Mouse (Mus musculus): Measurements from ENCODE around the gene Cdk15.

The Cdk15 gene

DNA sequence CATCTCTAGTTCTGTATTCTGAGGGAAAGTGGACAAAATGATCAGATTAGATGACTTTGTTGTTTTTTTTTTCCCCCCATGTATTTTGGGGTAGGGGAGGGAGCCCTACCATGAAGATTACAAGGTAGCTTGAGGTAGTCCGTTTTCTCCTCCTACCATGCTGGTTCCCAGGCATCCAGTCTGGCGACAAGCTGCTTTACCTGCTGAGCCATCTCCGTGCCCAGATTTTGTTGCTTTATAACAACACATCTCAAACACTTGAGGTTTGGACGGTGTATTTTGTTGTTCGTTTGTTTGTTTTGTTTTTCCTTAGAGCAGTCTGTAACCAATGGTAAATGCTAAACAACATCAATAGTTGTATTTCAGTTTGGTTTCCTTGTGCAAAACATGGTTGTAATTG, 50.6 kb downstream of the Cdk15 start:
- Histone ChIP-seq H3K36me3 (ENCODE audit: control insufficient read depth, insufficient read depth, low read length, poor library complexity, severe bottlenecking) (no peaks in the 10 kb centered on the region), H3K27me3 (ENCODE audit: control insufficient read depth, insufficient read depth, low read length, poor library complexity, severe bottlenecking) (no peaks in the 10 kb centered on the region)
- no peak for DNase-seq (ENCODE audit: low read depth, low spot score)

DNA sequence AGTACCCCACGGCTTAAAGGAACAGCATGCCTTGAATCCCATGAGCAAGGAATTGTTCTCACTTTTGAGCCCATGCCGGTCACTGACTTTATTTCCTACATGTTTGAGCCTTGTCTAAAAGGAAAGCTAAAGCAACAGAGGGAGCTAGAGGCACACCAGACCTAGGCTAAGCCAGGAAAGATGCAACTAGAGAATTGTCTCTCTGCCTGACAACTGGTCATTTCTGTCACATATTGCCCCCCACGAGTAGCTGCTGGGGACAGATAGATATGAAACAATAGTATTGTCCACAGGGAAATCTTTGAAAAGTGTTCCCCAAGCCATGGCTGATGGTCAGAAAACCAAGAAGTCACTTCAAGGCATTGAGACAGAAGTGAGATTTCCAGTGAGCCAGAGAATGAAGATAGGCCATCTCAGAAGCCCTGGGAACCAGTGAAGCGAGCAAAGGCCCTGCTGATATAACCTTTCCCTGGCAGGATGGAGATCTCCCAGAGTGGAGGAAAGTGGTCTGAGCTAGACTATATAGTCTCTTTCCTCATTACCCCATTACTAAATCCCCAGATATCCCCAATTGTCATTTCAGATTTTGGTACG, 54.7 kb downstream of the Cdk15 start:
- Histone ChIP-seq H3K27me3 (ENCODE audit: control insufficient read depth, insufficient read depth, low read length, poor library complexity, severe bottlenecking) (no peaks in the 10 kb centered on the region), H3K36me3 (ENCODE audit: control insufficient read depth, insufficient read depth, low read length, poor library complexity, severe bottlenecking) (no peaks in the 10 kb centered on the region)
- DNase-seq (ENCODE audit: low read depth, low spot score), result no peak

DNA sequence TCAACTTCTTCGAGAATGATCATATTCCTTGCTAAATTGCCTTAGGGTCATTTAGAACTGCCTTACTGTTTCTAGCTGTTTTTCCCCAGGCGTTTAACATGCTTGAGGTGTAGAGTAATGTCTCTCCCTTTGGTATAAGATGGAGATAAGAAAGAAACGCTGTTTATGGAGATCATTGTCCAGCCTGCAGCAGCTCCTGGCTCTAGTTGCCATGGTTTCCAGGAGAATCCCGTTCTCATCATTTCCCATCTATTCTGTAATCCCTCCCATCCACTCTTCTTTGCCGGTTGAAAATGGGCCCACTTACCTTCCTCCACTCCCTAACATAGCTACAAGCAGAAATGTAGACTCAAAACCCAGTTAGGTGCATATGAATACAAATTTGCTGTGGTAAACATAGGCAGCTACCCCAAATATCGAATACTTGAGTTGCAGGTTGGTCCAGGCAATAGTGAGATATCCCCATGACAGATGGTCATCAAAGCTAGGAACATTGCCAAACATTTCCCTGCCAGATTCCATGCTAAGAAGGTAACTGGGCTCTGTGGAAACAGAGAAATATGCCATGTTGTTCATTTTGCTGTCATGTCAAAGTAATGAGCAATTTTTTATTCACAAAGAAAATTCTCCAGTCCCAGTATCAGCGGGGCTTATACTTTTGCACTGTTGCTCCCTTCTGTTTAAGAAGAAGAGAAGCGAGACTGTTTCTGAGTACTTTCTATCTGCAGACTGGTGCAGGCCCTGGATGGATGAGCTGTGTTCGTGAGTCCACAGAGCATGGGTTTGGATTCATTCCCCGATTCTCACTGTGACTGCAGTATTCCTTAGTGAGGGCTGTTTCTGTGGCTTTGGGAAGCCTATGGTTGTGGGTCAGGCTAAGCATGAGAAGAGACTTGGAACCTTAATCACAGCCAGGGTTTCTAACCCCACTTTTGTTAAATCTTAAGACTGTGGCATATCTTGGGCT, 55.8 kb downstream of the Cdk15 start:
- no peaks in the 10 kb centered on the region for H3K27me3 ChIP-seq (ENCODE audit: control insufficient read depth, insufficient read depth, low read length, poor library complexity, severe bottlenecking)
- no peaks in the 10 kb centered on the region for H3K36me3 ChIP-seq (ENCODE audit: control insufficient read depth, insufficient read depth, low read length, poor library complexity, severe bottlenecking)
- DNase-seq (ENCODE audit: low read depth, low spot score), result no peak

DNA sequence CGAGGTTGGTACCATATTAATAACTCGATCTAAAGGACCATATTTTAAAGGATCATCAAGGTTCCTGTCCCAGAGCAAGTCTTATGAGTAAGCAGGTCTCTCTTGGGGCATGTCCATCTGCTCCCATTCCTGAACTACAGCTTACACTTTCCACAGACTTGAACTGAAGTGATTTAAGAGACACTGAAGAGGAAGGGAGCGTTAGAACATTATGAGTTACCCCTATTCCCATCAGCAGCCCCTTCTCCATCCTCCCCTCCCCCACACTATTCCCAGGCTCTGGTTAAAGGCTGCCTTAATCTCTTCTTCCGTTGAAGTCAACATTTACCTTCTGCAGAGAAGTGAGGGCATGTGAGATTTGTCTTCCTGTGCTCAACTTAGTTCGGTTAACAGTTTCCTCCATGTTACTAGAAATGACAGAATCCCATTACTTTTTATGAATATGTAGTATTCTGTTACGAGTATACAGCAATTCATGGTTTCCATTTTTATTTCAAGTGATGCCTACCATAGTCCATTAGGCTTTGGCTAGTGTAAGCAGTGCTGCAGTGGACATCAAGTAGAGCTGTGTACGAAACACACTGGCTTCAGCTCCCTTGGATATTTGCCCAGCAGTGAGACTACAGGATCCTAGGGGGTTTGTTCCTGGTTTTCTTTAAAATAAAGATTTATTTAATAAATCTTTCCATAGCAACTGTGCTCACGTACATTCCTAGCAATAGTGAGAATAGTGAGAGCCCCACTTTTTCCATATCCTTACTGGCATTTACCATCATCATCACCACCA, 56.6 kb downstream of the Cdk15 start:
- Histone ChIP-seq H3K36me3 (ENCODE audit: control insufficient read depth, insufficient read depth, low read length, poor library complexity, severe bottlenecking) (no peaks in the 10 kb centered on the region), H3K27me3 (ENCODE audit: control insufficient read depth, insufficient read depth, low read length, poor library complexity, severe bottlenecking) (no peaks in the 10 kb centered on the region)
- no peak for DNase-seq (ENCODE audit: low read depth, low spot score)

DNA sequence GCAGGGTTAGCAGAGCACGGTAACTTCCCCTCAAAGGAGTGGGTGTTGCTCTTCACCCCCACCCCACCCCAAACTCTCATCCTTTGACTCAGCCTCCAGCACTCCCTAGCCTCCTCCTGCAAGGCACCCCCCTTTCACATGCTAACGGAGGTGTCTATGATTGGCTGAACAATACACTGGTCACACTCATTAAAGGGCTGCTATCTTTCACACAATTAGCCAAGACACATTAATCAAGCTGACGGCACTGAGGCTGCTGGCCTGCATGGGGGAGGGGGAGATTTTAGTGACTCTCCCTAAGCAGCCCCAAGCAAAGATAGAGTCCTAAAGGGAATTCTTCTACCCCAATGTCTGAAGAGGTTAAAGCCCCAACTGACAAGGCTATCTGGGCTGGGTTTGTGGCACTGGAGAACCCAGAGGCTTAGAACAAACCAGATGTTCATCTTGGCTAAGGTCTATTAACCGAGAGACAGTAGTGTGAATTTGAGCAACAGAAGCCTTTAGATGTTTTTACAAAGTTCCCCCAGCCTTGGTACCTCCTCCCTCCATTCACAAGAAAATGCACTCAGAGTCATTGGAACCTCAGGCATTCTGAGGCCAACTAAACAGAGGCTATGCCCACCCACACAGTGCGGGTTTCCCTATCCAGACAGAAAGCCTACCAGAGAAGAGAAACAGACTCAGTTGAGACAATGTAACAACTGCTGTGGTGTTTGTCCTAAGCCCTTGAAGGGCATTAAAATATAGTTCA, 58.5 kb downstream of the Cdk15 start:
- DNase-seq (ENCODE audit: low read depth, low spot score), result peak; percentile 2
- H3K36me3 ChIP-seq (ENCODE audit: control insufficient read depth, insufficient read depth, low read length, poor library complexity, severe bottlenecking), result no peaks in the 10 kb centered on the region
- H3K27me3 ChIP-seq (ENCODE audit: control insufficient read depth, insufficient read depth, low read length, poor library complexity, severe bottlenecking), result no peaks in the 10 kb centered on the region

DNA sequence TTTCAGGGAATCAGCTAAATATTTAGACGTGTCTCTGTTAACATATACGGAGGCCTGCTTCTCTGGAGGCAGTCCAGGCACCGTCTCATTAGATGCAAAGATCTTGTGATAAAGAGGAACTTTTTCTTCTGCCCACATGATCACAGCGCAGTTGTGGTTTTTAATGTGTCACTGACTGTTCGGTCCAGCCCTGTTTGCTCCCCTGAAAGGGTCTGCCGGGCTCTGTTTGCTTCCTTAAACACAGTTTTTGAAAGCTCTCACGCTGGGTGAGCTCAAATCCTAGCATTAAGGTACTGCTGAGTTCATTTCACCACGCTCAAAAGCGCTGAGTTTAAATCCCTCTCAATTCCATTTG, 59.3 kb downstream of the Cdk15 start:
- Histone ChIP-seq H3K27me3 (ENCODE audit: control insufficient read depth, insufficient read depth, low read length, poor library complexity, severe bottlenecking) (no peaks in the 10 kb centered on the region), H3K36me3 (ENCODE audit: control insufficient read depth, insufficient read depth, low read length, poor library complexity, severe bottlenecking) (no peaks in the 10 kb centered on the region)
- peak; percentile 52 for DNase-seq (ENCODE audit: low read depth, low spot score)

DNA sequence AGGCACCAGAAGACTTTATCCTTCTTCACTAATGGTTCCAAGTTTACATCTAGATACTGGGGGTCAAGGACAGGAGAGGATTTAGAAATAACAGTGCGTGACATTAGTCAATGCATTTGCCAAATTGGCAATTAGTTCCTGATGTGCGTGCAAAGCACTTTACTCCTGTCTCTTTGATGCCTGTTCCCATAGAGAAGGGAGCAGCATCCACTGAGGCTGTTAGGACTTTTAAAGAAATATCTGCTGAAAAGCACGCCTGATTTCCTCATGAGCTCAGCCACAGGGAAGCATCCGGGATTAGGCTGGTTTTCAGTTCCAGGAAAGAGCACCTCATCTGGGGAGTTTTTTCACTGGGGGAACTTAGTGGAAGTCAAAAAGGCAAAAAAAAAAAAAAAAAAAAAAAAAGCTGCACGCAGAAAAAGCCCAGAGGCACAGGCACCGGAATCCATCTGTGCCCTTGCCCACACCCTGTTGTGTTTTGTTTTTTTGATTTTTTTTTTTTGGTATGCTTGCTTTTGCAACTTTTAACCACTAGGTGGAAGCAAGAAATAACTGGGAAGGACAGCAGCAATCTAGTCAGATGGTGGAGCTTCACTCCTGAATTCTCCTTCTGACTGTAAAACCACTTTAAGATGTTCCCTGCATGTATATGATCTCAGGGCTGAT, 59.8 kb downstream of the Cdk15 start:
- DNase-seq (ENCODE audit: low read depth, low spot score), result peak; percentile 56
- Histone ChIP-seq H3K27me3 (ENCODE audit: control insufficient read depth, insufficient read depth, low read length, poor library complexity, severe bottlenecking) (no peaks in the 10 kb centered on the region), H3K36me3 (ENCODE audit: control insufficient read depth, insufficient read depth, low read length, poor library complexity, severe bottlenecking) (no peaks in the 10 kb centered on the region)

DNA sequence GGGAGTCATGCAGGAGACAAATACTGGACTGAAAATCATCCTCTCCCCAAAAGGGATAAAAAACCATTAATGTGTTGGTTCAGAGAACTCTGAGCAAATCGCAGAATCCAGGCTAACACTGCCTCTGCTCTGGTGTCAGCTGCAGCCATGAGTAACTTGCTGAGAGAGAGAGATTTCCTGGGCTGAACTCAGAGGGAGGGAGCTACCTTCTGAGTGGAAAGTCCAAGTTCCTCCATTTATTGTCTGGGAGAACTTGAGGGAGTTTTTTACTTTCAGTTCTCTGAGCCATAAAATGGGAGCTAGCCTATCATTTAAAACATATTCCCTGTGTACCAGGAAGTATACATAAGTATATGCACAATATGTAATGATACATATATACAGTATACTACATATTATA, 60.7 kb downstream of the Cdk15 start:
- Histone ChIP-seq H3K36me3 (ENCODE audit: control insufficient read depth, insufficient read depth, low read length, poor library complexity, severe bottlenecking) (no peaks in the 10 kb centered on the region), H3K27me3 (ENCODE audit: control insufficient read depth, insufficient read depth, low read length, poor library complexity, severe bottlenecking) (no peaks in the 10 kb centered on the region)
- no peak for DNase-seq (ENCODE audit: low read depth, low spot score)

DNA sequence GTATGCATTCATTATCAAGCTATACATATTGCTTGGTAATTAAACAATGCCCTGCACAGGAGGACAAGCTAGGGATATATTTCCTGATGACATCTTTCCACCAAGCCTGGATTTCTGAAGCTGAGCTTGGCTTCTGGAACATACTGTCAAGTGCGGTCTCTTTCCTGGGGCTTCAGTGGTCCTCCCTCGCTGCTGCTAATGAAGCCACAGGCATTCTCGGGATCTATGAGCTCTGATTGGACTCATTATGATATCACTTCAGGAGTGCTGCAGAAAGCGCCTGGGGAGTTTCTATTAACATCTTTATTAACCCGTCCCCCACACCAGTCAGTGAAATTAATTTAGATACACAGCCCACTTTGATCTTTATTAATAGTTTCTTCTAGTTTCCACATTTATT, 62.2 kb downstream of the Cdk15 start:
- DNase-seq (ENCODE audit: low read depth, low spot score), result no peak
- no peaks in the 10 kb centered on the region for H3K27me3 ChIP-seq (ENCODE audit: control insufficient read depth, insufficient read depth, low read length, poor library complexity, severe bottlenecking)
- H3K36me3 ChIP-seq (ENCODE audit: control insufficient read depth, insufficient read depth, low read length, poor library complexity, severe bottlenecking), result no peaks in the 10 kb centered on the region

DNA sequence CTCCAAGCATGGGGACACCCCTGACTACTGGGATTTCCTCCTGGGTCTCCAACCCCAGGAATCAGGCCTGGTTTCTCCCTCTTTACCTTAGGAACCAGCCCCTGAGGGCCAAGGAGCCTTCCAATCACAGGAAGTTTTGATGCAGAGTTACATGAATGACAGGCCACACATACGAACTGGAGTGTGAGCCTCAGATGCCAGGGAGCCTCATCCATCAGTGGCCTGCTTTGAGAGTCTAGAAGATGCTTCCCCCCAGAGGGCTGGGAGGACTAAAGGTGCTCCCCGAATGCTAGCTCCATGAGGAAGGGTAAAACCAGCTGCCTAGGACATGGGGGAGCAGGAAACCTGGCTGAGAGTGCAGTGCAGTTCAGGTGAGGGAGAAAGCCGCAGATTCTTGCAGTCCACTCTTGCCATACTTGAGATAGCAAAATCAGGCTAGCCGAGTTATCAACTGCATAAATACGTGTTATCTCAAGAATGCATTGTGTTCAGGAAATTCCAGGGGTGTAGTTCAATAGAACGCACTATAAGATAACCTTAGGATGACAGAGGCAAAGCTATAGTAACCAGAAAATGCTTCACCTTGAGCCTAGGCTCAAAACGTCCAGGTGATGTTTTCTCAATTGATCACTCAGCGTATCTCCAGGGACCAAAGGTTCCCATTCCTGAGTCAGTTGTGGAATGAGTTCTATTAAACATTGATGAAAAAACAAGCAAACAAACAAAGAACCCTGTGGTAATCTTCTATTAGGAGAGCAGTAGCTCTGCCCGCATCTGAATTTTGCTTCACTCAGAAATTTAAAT, 64.6 kb downstream of the Cdk15 start:
- H3K36me3 ChIP-seq (ENCODE audit: control insufficient read depth, insufficient read depth, low read length, poor library complexity, severe bottlenecking), result no peaks in the 10 kb centered on the region
- no peak for DNase-seq (ENCODE audit: low read depth, low spot score)
- no peaks in the 10 kb centered on the region for H3K27me3 ChIP-seq (ENCODE audit: control insufficient read depth, insufficient read depth, low read length, poor library complexity, severe bottlenecking)

DNA sequence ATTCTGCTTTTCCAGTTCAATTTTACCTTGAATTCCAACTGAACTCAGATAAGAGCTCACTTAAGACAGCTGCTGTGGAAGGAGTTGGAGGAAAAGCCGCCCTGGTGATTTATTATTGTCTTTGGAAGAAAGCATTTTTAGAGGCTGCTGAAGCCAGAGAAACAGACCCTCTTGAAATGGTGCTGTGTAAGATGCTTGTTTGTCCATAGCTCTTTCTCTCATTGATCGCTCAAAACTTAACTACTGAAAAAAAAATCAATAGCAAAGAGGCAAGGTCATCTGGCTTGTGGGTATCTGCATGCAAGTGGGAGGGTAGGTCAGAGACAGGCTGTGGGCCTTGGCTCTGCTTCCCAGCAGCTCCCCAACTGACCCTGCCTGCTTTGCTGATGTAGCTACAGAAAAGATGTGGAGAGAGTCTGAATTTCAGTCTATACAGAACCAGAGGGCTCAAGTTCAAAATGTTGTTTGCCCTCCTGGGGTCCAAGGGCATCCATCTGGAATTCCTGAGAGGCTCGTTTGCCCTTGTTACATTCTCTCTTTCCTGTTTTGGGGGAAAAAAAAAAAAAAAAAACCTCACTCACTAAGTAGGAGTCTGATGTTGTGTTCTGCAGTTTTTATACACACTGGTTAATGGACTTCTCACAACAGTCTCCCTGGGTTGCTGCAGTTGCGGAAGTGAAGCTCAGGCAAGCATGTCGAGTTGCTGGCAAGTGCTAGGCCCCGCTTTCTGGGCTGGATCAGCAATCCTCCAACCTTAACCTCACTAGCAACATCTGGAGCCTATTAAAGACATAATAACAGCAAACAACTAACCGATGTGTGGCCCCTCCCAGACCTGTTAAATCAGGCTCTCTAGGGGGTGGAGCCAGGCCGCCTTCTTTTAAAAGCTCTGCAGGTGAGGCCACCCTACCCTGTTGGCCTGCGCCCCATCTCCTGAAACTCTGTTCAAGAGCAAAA, 65.5 kb downstream of the Cdk15 start:
- DNase-seq (ENCODE audit: low read depth, low spot score), result peak; percentile 2
- H3K27me3 ChIP-seq (ENCODE audit: control insufficient read depth, insufficient read depth, low read length, poor library complexity, severe bottlenecking), result no peaks in the 10 kb centered on the region
- no peaks in the 10 kb centered on the region for H3K36me3 ChIP-seq (ENCODE audit: control insufficient read depth, insufficient read depth, low read length, poor library complexity, severe bottlenecking)

DNA sequence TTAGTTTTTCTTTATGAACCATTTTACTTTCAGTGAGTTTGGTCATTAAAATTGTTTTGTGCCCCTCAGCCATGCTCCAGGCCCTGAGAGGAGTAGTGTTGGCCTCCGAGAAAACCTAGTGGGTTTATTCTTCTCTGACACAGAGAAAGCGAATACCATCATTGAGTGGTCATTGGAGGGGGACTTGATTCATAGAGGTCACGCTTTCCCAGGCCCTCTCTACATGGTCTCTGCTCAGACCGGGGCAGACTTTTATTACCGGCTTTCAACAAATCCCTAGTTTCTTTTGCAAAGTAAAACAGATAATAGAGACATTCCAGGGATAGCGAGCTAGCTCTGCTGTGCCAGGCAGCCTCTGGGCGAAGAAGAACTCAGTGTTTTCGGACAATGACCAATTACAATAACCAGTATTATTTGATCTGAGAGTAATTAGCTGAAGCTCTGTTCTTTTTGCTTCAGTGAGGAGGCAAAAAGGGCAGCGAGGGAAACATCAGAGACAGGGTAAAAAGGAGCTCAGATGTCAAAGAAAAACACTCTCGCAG, 70.2 kb downstream of the Cdk15 start:
- no peaks in the 10 kb centered on the region for H3K27me3 ChIP-seq (ENCODE audit: control insufficient read depth, insufficient read depth, low read length, poor library complexity, severe bottlenecking)
- DNase-seq (ENCODE audit: low read depth, low spot score), result no peak
- H3K36me3 ChIP-seq (ENCODE audit: control insufficient read depth, insufficient read depth, low read length, poor library complexity, severe bottlenecking), result no peaks in the 10 kb centered on the region
